Mouse (Mus musculus) splenic B cell, adult 2 months (primary cell): ENCODE measurements around the gene Usp12.

Experiments
- DNase-seq: peaks from one replicate; pipeline ENCODE4 v3.0.0-alpha.2; 2011; ENCODE audit warnings: low read depth, low spot score
- H3K27me3 ChIP-seq: 2 replicates; pipeline ENCODE4 v1.6.1; 2012; ENCODE audit warnings: mild to moderate bottlenecking, low read length, moderate library complexity, mixed read lengths; ENCODE audit not compliant: control insufficient read depth, poor library complexity, insufficient read depth, severe bottlenecking
- H3K36me3 ChIP-seq: 2 replicates; pipeline ENCODE4 v1.6.1; 2012; ENCODE audit warnings: mild to moderate bottlenecking, low read length, moderate library complexity, mixed read lengths; ENCODE audit not compliant: control insufficient read depth, poor library complexity, insufficient read depth, severe bottlenecking

The Usp12 gene

GRCm38 (mm10) chr5:146818906-146819623, 24.3 kb upstream of the Usp12 start:
- no peak for DNase-seq
- no peaks in the 10 kb centered on the region for H3K27me3 ChIP-seq
- H3K36me3 ChIP-seq = no peaks in the 10 kb centered on the region; the same call in 1 of the 2 replicates

- no peaks in the 10 kb centered on the region for H3K27me3 ChIP-seq
- DNase-seq = no peak
Observed at GRCm38 (mm10) chr5:146817583-146817982, 22.8 kb upstream of the Usp12 start.

GRCm38 (mm10) chr5:146815394-146815793, 20.6 kb upstream of the Usp12 start:
- DNase-seq = no peak
- Histone ChIP-seq H3K36me3 (no peaks in the 10 kb centered on the region), H3K27me3 (no peaks in the 10 kb centered on the region)

More at GRCm38 (mm10) chr5:146817583-146817982, 22.8 kb upstream of the Usp12 start:
- H3K36me3 ChIP-seq = no peaks in the 10 kb centered on the region; the same call in 1 of the 2 replicates

GRCm38 (mm10) chr5:146813421-146813820, 18.6 kb upstream of the Usp12 start:
- no peaks in the 10 kb centered on the region for H3K36me3 ChIP-seq
- DNase-seq = no peak
- no peaks in the 10 kb centered on the region for H3K27me3 ChIP-seq

- no peak for DNase-seq
- Histone ChIP-seq H3K27me3 (no peaks in the 10 kb centered on the region), H3K36me3 (no peaks in the 10 kb centered on the region)
Observed at GRCm38 (mm10) chr5:146812866-146813265, 18.1 kb upstream of the Usp12 start.

GRCm38 (mm10) chr5:146809951-146810350, 15.1 kb upstream of the Usp12 start:
- no peak for DNase-seq
- no peaks in the 10 kb centered on the region for H3K27me3 ChIP-seq
- no peaks in the 10 kb centered on the region for H3K36me3 ChIP-seq

- peak; percentile 36 for DNase-seq
- no peaks in the 10 kb centered on the region for H3K27me3 ChIP-seq
- no peaks in the 10 kb centered on the region for H3K36me3 ChIP-seq
Observed at GRCm38 (mm10) chr5:146806004-146806430, 11.2 kb upstream of the Usp12 start.

GRCm38 (mm10) chr5:146798031-146798430, 3.2 kb upstream of the Usp12 start:
- DNase-seq = no peak
- H3K27me3 ChIP-seq = no peaks in the 10 kb centered on the region
- no peaks in the 10 kb centered on the region for H3K36me3 ChIP-seq

GRCm38 (mm10) chr5:146795728-146796127, 922 bp upstream of the Usp12 start:
- Histone ChIP-seq H3K36me3 (no peaks in the 10 kb centered on the region), H3K27me3 (no peaks in the 10 kb centered on the region)
- no peak for DNase-seq

- Histone ChIP-seq H3K27me3 (no peaks in the 10 kb centered on the region), H3K36me3 (no peaks in the 10 kb centered on the region)
- no peak for DNase-seq
Observed at GRCm38 (mm10) chr5:146794084-146794852, 538 bp downstream of the Usp12 start.

- no peak for DNase-seq
- Histone ChIP-seq H3K36me3 (no peaks in the 10 kb centered on the region), H3K27me3 (no peaks in the 10 kb centered on the region)
Observed at GRCm38 (mm10) chr5:146793630-146794083, 1.1 kb downstream of the Usp12 start.

- Histone ChIP-seq H3K27me3 (no peaks in the 10 kb centered on the region), H3K36me3 (no peaks in the 10 kb centered on the region)
- DNase-seq = peak; percentile 28
Observed at GRCm38 (mm10) chr5:146792140-146792791, 2.5 kb downstream of the Usp12 start.

GRCm38 (mm10) chr5:146790944-146791343, 3.9 kb downstream of the Usp12 start:
- H3K27me3 ChIP-seq = no peaks in the 10 kb centered on the region
- DNase-seq = no peak
- H3K36me3 ChIP-seq = no peaks in the 10 kb centered on the region

GRCm38 (mm10) chr5:146789413-146789812, 5.4 kb downstream of the Usp12 start:
- no peaks in the 10 kb centered on the region for H3K27me3 ChIP-seq
- DNase-seq = no peak
- no peaks in the 10 kb centered on the region for H3K36me3 ChIP-seq

GRCm38 (mm10) chr5:146786123-146786522, 8.7 kb downstream of the Usp12 start:
- DNase-seq = no peak
- no peaks in the 10 kb centered on the region for H3K36me3 ChIP-seq

More at GRCm38 (mm10) chr5:146786123-146786522, 8.7 kb downstream of the Usp12 start:
- H3K27me3 ChIP-seq = no peaks in the 10 kb centered on the region
